Mouse (Mus musculus): ENCODE results near the gene Deaf1.

Deaf1 gene

DNA sequence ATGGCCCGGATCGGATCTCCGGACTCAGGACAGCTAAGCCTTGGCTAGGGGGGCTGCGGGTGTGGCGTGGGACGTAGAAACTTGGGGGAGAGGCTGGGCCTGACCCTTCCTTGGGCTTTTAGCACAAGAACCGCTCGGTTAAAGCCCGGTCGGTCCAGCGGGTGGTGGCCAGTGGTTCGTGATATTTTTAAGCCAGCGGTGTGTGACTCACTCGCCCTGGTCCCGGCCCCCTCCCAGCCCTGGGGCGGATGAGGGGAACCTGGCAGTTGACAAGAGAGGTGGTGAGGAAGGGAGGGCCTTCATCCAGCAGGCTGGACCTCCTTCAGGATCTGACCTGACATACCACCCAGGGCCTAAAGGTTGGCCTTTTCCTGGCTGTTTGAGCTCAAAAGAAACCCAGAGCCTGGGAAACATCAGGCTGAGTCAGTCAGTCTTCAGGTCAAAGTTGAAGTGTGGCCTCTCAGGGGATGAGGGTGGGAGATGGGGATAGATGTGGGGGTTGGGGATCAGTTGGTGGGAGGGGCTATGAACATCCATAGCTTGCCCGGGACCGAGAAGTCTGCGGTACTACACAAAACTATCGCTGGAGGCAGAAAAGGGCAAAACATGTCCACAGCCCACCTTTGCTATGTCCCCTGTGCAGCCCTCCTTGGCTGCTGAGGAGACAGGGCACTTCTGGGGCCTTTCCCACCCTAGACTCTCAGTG lies 11.9 kb upstream of the Deaf1 start:
- DNase-seq (ENCODE audit: low read depth, low spot score): no peak

DNA sequence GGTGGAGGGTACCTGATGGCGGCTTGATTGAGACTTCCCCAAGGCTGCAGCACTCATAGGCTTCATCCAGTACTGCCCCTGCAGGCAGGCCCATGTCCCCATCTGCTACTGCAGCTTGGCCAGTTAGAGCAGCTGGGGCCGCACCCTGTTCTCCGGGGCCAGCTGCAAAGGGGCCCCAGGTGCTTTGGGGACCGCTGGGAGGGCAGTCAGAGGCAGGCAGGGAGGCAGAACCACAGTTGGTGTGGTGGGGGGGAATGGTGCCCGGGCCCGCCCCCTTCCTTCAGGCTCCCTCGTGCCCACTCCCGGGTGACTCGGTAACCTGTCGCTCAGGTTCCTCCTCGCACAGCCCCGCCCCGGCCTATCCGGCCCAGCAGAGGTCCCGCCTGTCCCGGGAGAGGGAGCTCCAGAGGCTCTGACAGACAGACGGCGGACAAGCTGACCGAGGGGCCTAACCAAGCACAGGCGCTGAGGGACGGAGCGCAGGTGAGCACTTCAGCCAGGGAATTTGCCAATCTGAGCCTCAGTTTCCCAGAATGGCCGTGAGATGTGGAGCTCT lies 11.2 kb upstream of the Deaf1 start, which contains the start of gene Eps8l2:
Eps8l2 (plus strand) TSS at position 305 of the 556 bp plus-strand sequence.
- no peak for DNase-seq (ENCODE audit: low read depth, low spot score)

DNA sequence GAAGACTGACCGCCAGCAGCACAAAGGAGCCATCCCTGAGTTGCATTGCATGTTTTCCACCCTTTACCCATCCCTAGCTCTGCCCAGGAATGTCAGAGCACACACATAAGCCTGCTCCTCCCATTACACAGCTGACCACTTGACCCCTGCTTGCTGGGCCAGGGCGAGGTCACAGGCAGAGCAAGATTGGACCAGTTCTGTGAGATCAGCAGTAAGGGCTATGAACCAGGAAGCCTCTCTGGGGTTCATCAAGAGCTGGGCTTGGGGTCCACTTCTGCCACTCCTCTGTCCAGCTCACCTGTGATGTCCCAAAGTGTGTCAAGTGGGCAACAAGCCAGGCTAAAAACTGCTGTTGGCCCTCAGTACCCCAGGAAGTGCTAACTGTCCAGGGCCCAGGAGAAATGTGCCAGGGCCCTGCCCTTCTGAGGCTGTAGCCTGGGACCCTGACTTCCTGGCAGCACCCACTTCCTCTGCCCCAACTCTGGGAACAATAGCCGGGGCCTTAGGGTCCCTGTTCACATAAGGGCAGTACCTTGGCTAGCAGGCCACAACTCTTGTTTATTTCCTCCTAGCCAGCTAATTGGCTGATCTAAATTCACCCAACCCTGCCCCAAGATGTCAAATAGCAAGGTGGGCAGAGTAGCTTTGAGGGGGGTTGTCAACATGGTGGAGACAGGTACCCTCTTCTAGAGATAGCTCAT lies 10.4 kb upstream of the Deaf1 start:
- no peak for DNase-seq (ENCODE audit: low read depth, low spot score)

DNA sequence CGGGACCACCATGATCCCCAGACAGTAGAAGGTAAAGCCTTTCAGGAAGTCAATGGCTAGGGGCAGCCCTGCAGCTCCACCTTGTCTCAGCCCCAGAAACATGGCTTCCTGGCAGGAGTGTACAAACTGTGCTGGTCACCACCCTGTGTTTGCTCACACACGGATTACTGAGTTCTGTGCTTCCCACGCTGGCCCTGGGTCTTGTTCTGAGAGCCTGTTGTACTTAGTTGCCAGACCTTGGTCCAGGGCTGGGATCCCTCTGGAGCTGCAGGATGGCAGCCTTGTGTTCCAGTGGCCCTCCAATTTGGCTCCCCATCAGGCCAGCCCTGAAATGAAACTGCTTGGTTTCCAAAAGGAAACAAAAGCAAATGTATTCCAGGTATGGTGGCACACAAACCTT lies 8.8 kb upstream of the Deaf1 start:
- DNase-seq (ENCODE audit: low read depth, low spot score): no peak

DNA sequence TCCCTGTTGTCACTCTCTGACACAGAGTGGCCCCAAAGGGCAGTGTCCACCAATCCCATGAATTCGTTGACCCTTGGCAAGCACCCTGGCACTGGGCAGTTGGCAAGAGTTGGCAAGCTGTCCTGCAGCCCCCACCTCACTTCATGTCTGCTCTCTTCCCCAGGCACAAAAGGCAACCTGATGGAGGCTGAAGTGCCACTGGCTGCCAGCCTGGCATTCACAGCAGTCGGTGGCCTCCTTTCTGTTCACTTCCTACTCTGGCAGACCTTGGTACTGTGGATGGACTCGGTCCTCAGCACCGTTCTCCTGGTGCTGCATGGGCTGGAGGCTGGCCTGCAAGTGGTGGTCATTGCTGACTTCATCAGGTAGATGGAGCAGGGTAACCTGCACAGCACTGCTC lies 8.2 kb upstream of the Deaf1 start:
- DNase-seq (ENCODE audit: low read depth, low spot score): no peak

DNA sequence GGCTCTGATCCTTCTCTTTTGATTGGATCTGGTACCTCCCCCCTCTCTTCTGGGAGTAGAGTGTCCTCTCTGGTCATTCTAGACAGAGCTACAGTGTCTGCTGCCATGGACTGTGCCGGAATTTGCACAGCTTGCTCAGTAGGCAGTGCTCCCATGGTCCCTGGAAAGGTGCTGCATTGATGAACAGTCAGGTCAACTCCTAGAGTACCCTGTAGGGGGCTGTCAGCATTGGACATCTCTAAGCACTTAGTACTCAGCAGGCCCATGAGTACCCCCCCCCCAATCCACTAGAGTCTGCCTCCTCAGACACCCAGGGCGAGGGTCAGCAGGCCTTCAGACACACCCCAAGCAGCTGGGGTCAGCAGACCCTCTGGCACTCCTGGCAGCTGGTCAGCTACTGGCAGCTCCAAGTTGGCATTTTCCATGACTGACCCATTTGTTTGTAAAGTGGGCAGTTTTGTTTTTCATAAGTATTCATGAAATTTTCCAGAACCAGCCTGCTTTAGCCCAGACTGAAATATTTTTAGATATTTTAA lies 7.6 kb upstream of the Deaf1 start:
- no peak for DNase-seq (ENCODE audit: low read depth, low spot score)

DNA sequence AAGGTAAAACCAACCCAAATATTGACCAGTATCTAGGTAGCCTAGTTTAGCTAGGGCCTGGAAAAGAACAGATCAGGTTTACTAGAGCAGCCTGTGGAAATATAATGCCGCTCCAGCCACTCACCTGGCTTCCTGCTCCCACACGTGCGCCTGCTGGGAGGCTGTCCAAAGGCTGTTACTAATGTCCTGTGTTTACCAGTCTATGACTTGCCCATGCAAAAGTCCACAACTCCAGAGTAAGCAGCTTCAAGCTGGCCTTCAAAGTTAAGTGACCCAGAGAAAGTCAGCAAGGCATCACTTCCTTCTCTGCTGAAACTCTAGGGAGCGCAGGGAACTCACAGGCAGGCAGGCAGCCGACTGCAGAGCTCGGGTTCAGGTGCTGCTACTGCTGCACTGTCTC lies 4.5 kb upstream of the Deaf1 start:
- DNase-seq (ENCODE audit: low read depth, low spot score): no peak

DNA sequence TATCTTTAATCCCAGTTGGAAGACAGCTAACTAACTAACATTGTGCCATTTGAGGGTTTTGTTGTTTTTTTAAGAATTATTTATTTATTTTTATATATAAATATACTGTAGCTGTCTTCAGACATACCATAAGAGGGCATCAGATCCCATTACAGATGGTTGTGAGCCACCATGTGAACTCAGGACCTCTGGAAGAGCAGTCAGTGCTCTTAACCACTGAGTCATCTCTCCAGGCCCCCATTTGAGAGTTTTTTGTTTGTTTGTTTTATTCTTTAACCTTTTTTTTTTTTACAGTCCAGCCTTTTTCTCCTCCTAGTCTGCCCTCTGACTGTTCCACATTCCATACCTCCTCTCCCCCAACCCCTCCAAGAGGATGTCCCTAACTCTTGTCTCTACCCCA lies 3.2 kb upstream of the Deaf1 start:
- no peak for DNase-seq (ENCODE audit: low read depth, low spot score)

DNA sequence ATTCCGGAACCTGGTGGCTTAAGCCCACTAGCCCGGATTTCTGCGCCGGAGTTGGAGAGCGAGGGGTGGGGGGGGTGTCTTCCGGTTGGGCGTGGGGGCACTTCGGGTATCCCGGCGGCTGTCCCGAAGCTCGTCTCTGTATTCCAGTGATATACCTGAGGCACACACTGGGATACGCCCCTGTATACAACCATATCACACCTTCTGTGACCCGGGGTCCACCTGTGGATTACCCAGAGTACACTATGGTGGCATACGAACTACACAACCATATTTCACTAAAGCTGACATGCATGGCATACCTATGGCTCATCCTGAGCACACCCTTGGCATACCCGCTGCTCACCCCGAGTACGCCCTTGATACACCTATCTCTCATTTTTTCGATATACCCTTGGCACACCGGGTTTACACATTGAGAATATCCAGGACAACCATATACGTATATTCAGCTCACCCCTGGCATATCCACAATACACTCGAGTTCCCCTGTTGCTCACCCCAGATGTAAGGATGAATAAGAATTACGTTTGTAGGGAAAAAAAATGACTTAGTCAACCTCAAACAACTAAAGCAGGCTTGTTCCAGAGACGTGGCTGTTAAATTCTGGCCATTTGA lies 992 bp upstream of the Deaf1 start:
- DNase-seq (ENCODE audit: low read depth, low spot score): no peak

DNA sequence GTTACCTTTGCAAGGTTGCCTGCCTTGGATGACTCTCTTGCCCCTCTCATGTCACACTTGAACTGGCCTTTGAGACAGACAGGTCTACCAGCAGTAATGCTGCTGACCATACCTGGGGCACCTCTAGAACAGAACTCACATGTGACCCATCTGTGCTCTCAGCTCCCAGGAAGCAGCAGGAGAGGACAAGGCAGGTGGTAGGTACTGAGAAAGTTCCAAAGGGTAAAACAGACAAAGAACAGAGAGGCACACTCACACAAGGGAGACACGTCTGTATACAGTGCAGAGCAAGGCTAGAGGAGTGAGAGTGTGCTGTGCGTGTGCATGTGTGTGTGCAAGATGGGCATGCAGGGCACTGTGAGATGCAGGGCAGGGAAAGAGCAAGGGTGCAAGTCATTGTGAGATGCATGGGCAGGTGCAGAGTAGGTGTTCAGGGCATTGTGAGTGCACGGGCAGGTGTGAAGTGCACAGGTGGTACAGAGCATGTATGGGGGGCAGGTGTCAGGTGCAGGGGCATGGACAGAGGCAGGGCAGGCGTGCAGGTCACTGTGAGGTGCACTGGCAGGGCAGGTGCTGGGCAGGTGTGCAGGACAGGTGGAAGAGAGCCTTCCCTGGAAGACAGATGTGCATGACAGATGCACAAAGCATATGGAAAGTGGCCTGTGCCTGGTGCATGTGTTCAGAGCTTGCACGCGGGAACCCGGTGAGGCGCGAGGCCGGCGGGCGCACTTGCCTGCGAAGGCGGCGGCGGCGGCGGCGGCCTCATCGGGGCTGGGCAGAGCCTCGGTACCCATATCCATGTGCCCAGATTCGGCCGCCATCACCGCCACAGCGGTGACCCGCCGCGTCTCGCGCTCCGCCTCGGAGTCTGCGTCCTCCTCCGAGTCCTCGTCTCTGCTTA lies 694 bp downstream of the Deaf1 start:
- no peak for DNase-seq (ENCODE audit: low read depth, low spot score)

DNA sequence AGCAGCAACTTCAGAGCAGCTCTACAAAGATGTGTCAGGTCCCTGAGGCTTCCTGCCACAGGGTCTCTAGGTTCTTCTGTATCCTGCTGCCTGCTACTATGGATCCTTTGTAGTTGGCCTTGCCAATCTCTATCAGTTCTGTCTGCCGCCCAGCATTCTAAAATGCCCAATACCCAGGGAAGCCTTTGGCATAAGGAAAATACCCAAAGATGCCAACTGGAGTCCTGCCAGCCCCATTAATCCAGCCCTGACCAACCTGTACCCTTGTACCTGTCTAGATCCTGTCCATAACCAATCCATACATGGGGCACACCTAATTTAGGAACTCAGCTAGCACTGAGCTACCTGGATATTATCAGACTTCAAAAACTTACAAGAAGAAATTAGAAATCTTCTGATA lies 2.8 kb downstream of the Deaf1 start:
- DNase-seq (ENCODE audit: low read depth, low spot score): no peak

DNA sequence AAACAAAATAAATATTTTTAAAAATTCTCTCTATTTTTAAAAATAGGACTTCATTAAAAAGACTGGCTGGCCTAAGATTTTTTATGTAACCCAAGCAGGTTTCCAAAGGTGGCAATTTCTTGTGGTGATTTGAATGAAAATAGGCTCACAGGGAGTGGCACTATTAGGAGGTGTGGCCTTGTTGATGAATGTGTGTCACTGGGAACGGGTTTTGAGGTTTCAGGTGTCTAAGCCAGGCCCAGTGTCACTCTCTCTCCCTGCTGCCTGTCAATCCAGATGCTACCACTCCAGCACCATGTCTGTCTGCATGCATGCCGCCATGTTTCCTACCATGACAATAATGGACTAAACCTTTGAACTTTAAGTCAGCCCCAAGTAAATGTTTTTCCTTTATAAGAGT lies 8.0 kb downstream of the Deaf1 start:
- no peak for DNase-seq (ENCODE audit: low read depth, low spot score)

DNA sequence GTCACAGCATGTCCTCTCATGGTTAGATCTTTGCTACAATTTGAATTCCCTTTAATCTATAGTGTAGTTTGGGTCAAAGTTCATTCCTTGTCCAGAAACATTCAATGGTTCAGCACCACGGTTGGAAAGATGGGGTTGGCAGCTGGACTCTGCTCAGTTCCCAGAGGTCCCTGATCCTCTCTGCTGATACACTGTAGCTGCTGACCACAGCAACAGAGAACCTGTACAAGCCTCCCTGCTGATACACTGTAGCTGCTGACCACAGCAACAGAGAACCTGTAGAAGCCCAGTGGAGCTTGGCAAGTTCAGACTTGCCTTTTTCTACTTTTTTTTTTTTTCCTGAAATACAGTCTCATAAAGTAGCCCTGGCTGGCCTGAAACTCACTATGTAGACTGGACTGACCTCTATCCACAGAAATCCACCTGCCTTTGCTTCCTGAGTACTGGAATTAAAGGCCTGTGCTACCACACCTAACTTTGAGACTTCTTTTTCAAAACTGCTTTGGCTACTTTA lies 9.8 kb downstream of the Deaf1 start:
- no peak for DNase-seq (ENCODE audit: low read depth, low spot score)

DNA sequence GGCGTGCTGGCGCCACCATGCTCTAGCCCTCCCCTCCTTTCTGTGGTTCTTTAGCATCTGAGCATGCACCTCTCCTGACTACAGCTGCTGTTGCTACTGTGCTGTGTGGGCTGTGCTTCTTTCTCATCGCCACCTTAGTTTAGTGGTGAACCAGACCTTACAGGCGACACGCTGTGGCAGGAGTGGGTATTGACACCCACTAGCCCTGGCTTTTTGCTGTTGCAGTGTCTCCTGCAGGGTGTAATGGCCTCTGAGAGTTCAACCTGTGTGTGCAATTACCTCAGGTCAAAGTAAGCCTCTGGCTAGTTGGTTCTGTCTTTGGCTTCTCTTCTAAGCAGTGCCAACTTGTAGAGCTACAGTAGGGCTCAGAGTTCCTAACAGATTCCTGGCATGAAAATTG lies 11.5 kb downstream of the Deaf1 start:
- no peak for DNase-seq (ENCODE audit: low read depth, low spot score)

DNA sequence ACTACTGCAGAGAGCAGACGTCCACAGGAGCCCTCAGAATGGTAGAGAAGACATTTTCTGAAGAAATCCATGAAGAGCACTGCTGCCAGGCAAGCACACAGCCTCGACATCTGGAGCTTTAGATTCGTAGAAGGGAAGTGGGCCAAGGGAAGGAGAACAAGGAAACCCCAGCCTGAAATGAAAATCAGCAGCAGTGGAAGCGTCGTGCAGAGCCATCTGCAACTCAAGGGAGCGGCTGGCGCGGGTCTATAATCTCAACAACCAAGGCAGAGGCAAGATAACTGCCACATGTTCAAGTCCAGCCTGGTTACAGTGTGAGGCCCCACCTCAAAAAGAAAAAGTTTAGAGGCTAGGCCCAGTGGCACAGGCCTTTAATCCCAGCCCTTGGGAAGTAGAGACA lies 12.4 kb downstream of the Deaf1 start:
- no peak for DNase-seq (ENCODE audit: low read depth, low spot score)

DNA sequence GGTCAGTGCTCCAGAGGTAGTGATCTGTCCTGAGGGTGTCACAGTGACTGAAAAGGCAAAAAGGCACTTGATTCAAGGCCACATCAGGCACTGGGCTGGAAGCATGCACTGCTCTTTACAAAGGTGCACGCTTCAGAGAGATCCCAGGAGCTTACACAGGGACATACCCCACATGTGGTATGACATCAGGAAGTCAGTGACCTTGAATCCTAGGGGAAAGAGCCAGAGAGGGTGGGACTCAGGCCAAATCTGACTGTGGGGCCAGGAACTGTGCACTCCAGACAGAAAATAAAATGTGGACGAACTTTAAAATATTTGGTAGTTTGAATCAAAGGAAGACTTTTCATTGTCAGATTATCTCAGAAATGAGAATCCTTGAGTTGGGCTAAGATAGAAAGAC lies 13.1 kb downstream of the Deaf1 start:
- DNase-seq (ENCODE audit: low read depth, low spot score): no peak

DNA sequence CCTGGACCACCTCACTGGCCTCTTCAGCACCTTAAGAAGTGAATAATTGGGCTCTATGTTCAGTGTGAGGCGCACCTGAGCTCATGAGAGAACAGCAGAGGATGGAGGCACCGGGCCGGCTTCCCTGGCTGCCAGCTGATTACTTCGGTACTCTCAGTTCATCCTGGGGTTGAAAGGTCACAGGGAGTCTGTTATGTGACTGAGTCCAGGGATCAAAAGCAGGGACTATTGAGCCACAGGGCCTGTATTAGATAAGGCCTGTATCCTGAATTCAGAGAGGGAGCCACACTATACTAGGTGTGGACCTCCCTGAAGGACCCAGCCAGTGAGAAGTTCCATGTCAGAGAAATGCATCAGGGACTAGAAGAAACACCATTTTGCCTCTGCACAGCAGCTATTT lies 23.0 kb downstream of the Deaf1 start:
- no peak for DNase-seq (ENCODE audit: low read depth, low spot score)

DNA sequence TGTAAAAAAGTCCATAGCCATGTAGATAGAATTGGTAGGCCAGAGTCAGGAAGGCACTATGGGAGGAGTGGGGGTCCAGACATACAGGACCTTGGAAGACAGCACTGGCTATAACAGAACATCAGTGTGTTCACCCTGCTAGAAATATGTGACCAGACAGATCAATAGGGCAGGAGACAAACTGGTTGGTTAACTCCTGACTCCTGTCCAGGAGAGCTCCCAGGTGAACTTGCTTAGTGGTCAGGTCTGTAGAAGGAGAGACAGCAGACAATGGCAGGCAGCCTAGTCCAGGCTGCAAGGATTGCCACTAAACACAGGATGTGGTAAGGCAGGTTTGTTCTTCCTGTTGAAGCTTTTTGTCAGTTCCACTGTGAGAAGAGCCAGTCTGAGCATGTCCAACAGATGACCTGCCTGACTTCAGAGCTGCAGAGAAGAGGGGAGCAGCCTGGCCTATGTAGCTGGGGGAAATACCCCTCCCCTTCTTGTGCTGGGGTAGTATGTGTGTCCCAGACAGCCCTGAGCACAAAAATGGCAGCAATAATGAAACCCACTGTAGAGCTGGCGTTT lies 24.7 kb downstream of the Deaf1 start:
- no peak for DNase-seq (ENCODE audit: low read depth, low spot score)

DNA sequence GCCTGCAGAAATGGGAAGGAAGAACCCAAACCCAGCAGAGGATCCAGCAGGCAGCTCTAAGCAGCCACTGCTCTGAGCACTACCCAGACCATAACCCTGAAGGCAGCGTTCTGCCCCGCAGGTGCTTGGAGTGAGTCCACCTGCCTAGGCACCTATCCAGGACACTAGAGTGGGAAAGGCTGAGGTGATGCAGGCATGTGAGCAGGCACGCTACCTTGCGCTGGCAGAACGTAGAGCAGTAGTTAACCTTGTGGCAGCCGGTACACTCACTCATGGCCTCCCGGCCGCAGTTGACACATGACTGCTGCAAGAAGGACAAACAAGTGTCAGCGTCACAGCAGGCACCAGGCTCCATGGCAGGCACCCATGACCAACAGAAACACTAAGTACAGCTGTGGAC lies 26.1 kb downstream of the Deaf1 start:
- no peak for DNase-seq (ENCODE audit: low read depth, low spot score)

DNA sequence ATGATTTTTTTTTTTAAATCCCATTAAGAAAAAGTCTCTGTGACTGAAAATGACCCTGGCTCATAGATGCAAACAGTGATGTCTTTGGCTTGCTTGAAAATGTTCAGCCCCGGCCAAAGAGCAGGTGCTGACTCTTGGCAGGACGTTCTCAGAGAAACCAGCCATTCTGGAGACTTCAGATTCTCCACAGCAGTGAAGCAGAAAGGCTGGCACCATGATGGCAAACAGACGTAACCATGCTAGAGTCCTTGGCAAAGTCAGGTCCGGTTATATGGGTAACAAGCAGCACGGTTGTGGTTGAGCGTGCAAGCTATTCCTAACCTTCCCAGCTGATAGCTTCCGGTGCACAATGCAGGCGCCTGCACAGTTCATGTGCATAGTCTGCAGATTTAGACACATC lies 28.3 kb downstream of the Deaf1 start:
- no peak for DNase-seq (ENCODE audit: low read depth, low spot score)

All from brain, embryonic 18.5 days (tissue).